In genomic region chr19:23757011-23757410, GRCm38 (mm10) we compare ENCODE assay signal across 8 mouse cellular contexts. TPM values are rescaled to one million over a fixed set of nuclear protein-coding genes. Genes with fewer than 3 reads are reported as not detected.
DNase-seq lines count a peak whose midpoint lies in the region; ATAC-seq and TF ChIP-seq lines count a peak whose summit lies in the region.

No protein-coding gene starts in this region.

- no peaks in the 10 kb centered on the region for H3K36me3 ChIP-seq in heart, adult 2 months (ENCODE audit: control insufficient read depth, insufficient read depth, low read length)
- no peaks in the 10 kb centered on the region for H3K36me3 ChIP-seq in liver, embryonic 11.5 days (ENCODE audit: control insufficient read depth, insufficient read depth, low read length)

- no peak overlapping the region for H3K9ac ChIP-seq in heart, adult 2 months (ENCODE audit: low read depth, low read length)
- no peak overlapping the region for H3K9ac ChIP-seq in liver, embryonic 11.5 days (ENCODE audit: low read depth, low read length)

- H3K27me3 ChIP-seq in heart, adult 2 months (ENCODE audit: control insufficient read depth, insufficient read depth, low read length), result no peaks in the 10 kb centered on the region
- H3K27me3 ChIP-seq in liver, embryonic 11.5 days (replicated peaks; ENCODE audit: control insufficient read depth, insufficient read depth, low read length), result peaks cover 28% of the 10 kb centered on the region

- no peak for TF ChIP-seq EP300 in heart, adult 2 months (IDR thresholded peaks at IDR 0.05; ENCODE audit: insufficient read depth, low read depth, low read length)

- H3K4me2 ChIP-seq in liver, embryonic 11.5 days, result peak overlapping the region; percentile 20; the same call in 1 of the 2 replicates

- TF ChIP-seq POLR2A in heart, adult 2 months (IDR thresholded peaks at IDR 0.05; ENCODE audit: insufficient read depth, low read depth, low read length), result no peak

- no peak overlapping the region for H3K4me3 ChIP-seq in heart, adult 2 months
- H3K4me3 ChIP-seq in liver, embryonic 11.5 days (ENCODE audit: low read depth, low read length), result no peak overlapping the region

- no peaks in the 10 kb centered on the region for H3K79me2 ChIP-seq in heart, adult 2 months (replicated peaks; ENCODE audit: control insufficient read depth, insufficient read depth, low read length)

- intact Hi-C loops in heart, adult 2 months (cut with DNase I), result loop anchor here (5.0 kb wide), 5 partner anchors 50 to 720 kb away; partner anchors contain the start of genes Fam122a, Fam189a2 and Fxn

- no peak for TF ChIP-seq CTCF in heart, adult 2 months (IDR thresholded peaks at IDR 0.05)

- H3K27ac ChIP-seq in heart, adult 2 months, result no peak overlapping the region
- no peak overlapping the region for H3K27ac ChIP-seq in liver, embryonic 11.5 days (ENCODE audit: low read depth, low read length)

- no peak for ATAC-seq in liver, embryonic 11.5 days (replicated peaks; ENCODE audit: low FRiP score)
- no peak for ATAC-seq in activated CD4-positive, CD25-positive, alpha-beta regulatory T cell, adult 4 months

- H3K4me1 ChIP-seq in heart, adult 2 months (ENCODE audit: control insufficient read depth, insufficient read depth, low read length), result no peaks in the 10 kb centered on the region; the same call in 1 of the 2 replicates
- H3K4me1 ChIP-seq in liver, embryonic 11.5 days (replicated peaks; ENCODE audit: control insufficient read depth, insufficient read depth, low read length), result no peaks in the 10 kb centered on the region

- no peaks in the 10 kb centered on the region for H3K9me3 ChIP-seq in liver, embryonic 11.5 days (ENCODE audit: control insufficient read depth, low read length)

- peak; percentile 13 to 37 for DNase-seq in layer of hippocampus, postnatal 10 days (ENCODE audit: low spot score in 2 of 2)
- DNase-seq in layer of hippocampus, postnatal 36 days, result no peak
- peak; percentile 75 for DNase-seq in ZHBTc4 (ENCODE audit: low read depth, low spot score)
- DNase-seq in heart, adult 2 months, result peak; percentile 45 to 50
- no peak for DNase-seq in liver, embryonic 11.5 days (ENCODE audit: low spot score)
- DNase-seq in ovary, adult 18-20 months (ENCODE audit: low spot score), result no peak
- no peak for DNase-seq in spleen, postnatal 36 days (ENCODE audit: low spot score in 2 of 2)

- 12% methylated on average over 7 of the region's 7 CpGs for WGBS in heart, adult 2 months
- 21% methylated on average over 7 of the region's 7 CpGs for WGBS in liver, embryonic 11.5 days

RNA-seq across cellular contexts. Expression of gene Apba1, which starts 1.7 kb away (rescaled TPM):
- total RNA-seq in layer of hippocampus, postnatal 10 days (2021), result 100 to 1,000 TPM; 214 to 218 TPM
- 100 to 1,000 TPM; 112 to 114 TPM for total RNA-seq in layer of hippocampus, postnatal 36 days (2021)
- 1 to 10 TPM; 3.0 to 3.9 TPM for total RNA-seq in heart, adult 2 months (2021)
- 2.7 and 3.3 TPM in 2 replicates for polyA plus RNA-seq in heart, adult 2 months (2012; rRNA removed)
- 0.06 and 0.10 TPM in 2 replicates for polyA plus RNA-seq in liver, embryonic 11.5 days (2014; fragmentation: Nextera tagmentation; extraction: Ambion mirVana)
- not detected for polyA plus RNA-seq in activated CD4-positive, CD25-positive, alpha-beta regulatory T cell, adult 4 months (2017; shearing (Covaris generic))

Comparison
In these comparisons a context has a peak if more than half of its experiments do, and no peak if none do; other contexts are left out.
1. DNase-seq: peak in layer of hippocampus, postnatal 10 days (2 of 2), ZHBTc4 (single experiment) and heart, adult 2 months (2 of 2); none in layer of hippocampus, postnatal 36 days (0 of 2), liver, embryonic 11.5 days (single experiment), ovary, adult 18-20 months (single experiment) and spleen, postnatal 36 days (0 of 2).
2. RNA of gene Apba1, which starts 1.7 kb away (total RNA-seq): 214 to 218 TPM in layer of hippocampus, postnatal 10 days and 112 to 114 TPM in layer of hippocampus, postnatal 36 days; 3.0 to 3.9 TPM in heart, adult 2 months; every median in the first group is over 10 times any median in the second.